Mouse (Mus musculus) midbrain, embryonic 14.5 days (tissue): ENCODE data around the gene Bloc1s5. TPM values are rescaled to one million over a fixed set of nuclear protein-coding genes. Genes with fewer than 3 reads are reported as not detected.

ENCODE experiments used
- ATAC-seq: fragments of 200-750 bp; cut with Nextera tagmentation; 2 replicates; pipeline ENCODE4 v1.8.0; 2017; ENCODE audit warnings: moderate number of reproducible peaks, moderate library complexity; ENCODE audit not compliant: low FRiP score, low TSS enrichment
- DNase-seq: peaks from one replicate; pipeline ENCODE4 v3.0.0-alpha.2; 2015
- H3K27ac ChIP-seq: fragments of 300-500 bp; sonication (generic); replicated peaks from 2 replicates; pipeline ENCODE4 v1.5.1; 2014; ENCODE audit warnings: mild to moderate bottlenecking, low read depth, low read length, moderate library complexity
- H3K27me3 ChIP-seq: fragments of 300-500 bp; sonication (generic); 2 replicates; pipeline ENCODE4 v1.6.1; 2014; ENCODE audit warnings: low read length, control low read depth, mixed read lengths; ENCODE audit not compliant: control insufficient read depth, insufficient read depth
- H3K36me3 ChIP-seq: fragments of 300-500 bp; sonication (generic); 2 replicates; pipeline ENCODE4 v1.6.1; 2014; ENCODE audit warnings: low read length, control low read depth; ENCODE audit not compliant: control insufficient read depth, insufficient read depth
- H3K4me1 ChIP-seq: fragments of 300-500 bp; sonication (generic); 2 replicates; pipeline ENCODE4 v1.6.1; 2014; ENCODE audit warnings: mild to moderate bottlenecking, antibody characterized with exemption, low read length, control low read depth; ENCODE audit not compliant: control insufficient read depth, insufficient read depth
- H3K4me2 ChIP-seq: fragments of 300-500 bp; sonication (generic); 2 replicates; pipeline ENCODE4 v1.6.1; 2014; ENCODE audit warnings: mild to moderate bottlenecking, low read length, moderate library complexity
- H3K4me3 ChIP-seq: fragments of 300-500 bp; sonication (generic); replicated peaks from 2 replicates; pipeline ENCODE4 v1.5.1; 2014; ENCODE audit warnings: low read depth, low read length
- H3K9ac ChIP-seq: fragments of 300-500 bp; sonication (generic); replicated peaks from 2 replicates; pipeline ENCODE4 v1.6.1; 2014; ENCODE audit warnings: mild to moderate bottlenecking, low read length, moderate library complexity
- H3K9me3 ChIP-seq: fragments of 300-500 bp; sonication (generic); 2 replicates; pipeline ENCODE4 v1.6.1; 2016; ENCODE audit warnings: low read length, control low read depth, mixed read lengths; ENCODE audit not compliant: control insufficient read depth
- WGBS: fragments of 180-500 bp; shearing (Covaris S2); extraction: QIAGEN DNeasy Blood & Tissue Kit; methylation state at CpG from one replicate; pipeline ENCODE4 v1.1.7; 2014; 5-methylcytosine and 5-hydroxymethylcytosine counted together
- polyA plus RNA-seq: library from polyadenylated mRNA; unstranded; fragments of >200 nt; fragmentation: Nextera tagmentation; extraction: Ambion mirVana; gene quantifications from 2 replicates; pipeline ENCODE4 v1.2.1, GENCODE M21; 2014

The Bloc1s5 gene
- polyA plus RNA-seq, 1 experiment from 2014 or later, result 25.5 TPM

DNA sequence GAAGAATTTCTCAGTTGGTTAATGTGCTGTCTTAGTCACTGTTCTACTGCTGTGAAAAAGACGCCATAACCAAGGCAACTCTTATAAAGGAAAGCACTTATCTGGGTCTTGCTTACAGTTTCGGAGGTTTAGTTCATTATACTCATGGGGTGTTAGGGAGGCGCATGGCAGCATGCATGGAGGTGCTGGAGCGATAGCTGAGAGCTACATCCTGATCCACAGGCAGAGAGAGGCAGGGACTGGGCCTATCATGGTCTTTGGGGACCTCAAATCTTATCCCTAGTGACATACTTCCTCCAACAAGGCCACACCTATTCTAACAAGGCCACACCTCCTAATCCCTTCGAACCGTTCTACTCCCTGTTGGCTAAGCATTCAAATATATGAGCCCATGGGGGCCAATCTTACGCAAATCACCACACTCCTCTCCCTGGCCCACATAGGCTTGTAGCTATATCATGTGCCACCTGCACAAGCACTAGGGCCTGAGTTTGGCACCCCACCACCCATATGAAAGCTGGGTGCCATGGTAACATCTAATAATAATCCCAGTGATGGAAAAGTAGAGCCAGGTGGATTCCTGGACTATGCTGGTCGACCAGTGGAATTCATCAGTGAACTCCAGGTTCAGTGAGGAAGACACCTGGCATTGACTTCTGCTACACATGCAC, 91.3 kb downstream of the Bloc1s5 start:
- whole genome bisulfite sequencing, result 69% methylated on average over 8 of the region's 8 CpGs
- no peak for ATAC-seq

More for the DNA sequence above, 91.3 kb downstream of the Bloc1s5 start:
- Histone ChIP-seq H3K36me3 (no peaks in the 10 kb centered on the region), H3K4me1 (no peaks in the 10 kb centered on the region), H3K9ac (no peak overlapping the region), H3K4me3 (no peak overlapping the region), H3K9me3 (no peaks in the 10 kb centered on the region), H3K27me3 (no peaks in the 10 kb centered on the region), H3K27ac (no peak overlapping the region), H3K4me2 (no peak overlapping the region)
- no peak for DNase-seq

Other genes starting within 250 kb of the Bloc1s5 start
- 56.4 and 81.9 TPM in 2 replicates for gene Txndc5, start 106.3 kb downstream of the Bloc1s5 start, polyA plus RNA-seq
- gene Eef1e1, start 23.9 kb upstream of the Bloc1s5 start, polyA plus RNA-seq, result 105 and 126 TPM in 2 replicates